Mouse (Mus musculus) adrenal gland (tissue): ENCODE data around the gene Skap2.

Experiments used
- intact Hi-C: fragments of 180-260 bp; cut with DNase I; formaldehyde crosslinking; loops from one replicate; pipeline ENCODE4 v1.15.1; 2025

Gene Skap2

GRCm38 (mm10) chr6:51895753-51896152 lies 116.6 kb downstream of the Skap2 start:
- intact Hi-C loops, result no loop called here

- intact Hi-C loops, result no loop called here
These were observed 117.6 kb downstream of the Skap2 start for GRCm38 (mm10) chr6:51894717-51895116.

GRCm38 (mm10) chr6:51890356-51890755 lies 122.0 kb downstream of the Skap2 start:
- intact Hi-C loops, result no loop called here

- intact Hi-C loops, result no loop called here
These were observed 122.5 kb downstream of the Skap2 start for GRCm38 (mm10) chr6:51889824-51890223.

- intact Hi-C loops, result no loop called here
These were observed 125.4 kb downstream of the Skap2 start for GRCm38 (mm10) chr6:51886902-51887431.

- intact Hi-C loops, result no loop called here
These were observed 129.5 kb downstream of the Skap2 start for GRCm38 (mm10) chr6:51882880-51883274.

GRCm38 (mm10) chr6:51882266-51882879 lies 130.0 kb downstream of the Skap2 start:
- intact Hi-C loops, result no loop called here

- intact Hi-C loops, result no loop called here
These were observed 131.0 kb downstream of the Skap2 start for GRCm38 (mm10) chr6:51881181-51881968.

GRCm38 (mm10) chr6:51880778-51881177 lies 131.6 kb downstream of the Skap2 start:
- intact Hi-C loops, result no loop called here

- intact Hi-C loops, result loop anchor here (5.0 kb wide), 2 partner anchors 124 to 324 kb away; partner anchors contain the start of gene Hoxa5
These were observed 133.8 kb downstream of the Skap2 start for GRCm38 (mm10) chr6:51878551-51878950.

- intact Hi-C loops, result loop anchor here (5.0 kb wide), 2 partner anchors 125 to 325 kb away; partner anchors contain the start of gene Hoxa5
These were observed 135.4 kb downstream of the Skap2 start for GRCm38 (mm10) chr6:51876841-51877553.

GRCm38 (mm10) chr6:51875884-51876626 lies 136.3 kb downstream of the Skap2 start:
- intact Hi-C loops, result loop anchor here (5.0 kb wide), 2 partner anchors 126 to 326 kb away; partner anchors contain the start of gene Hoxa5

- intact Hi-C loops, result no loop called here
These were observed 138.3 kb downstream of the Skap2 start for GRCm38 (mm10) chr6:51874035-51874434.

GRCm38 (mm10) chr6:51871135-51871534 lies 141.2 kb downstream of the Skap2 start:
- intact Hi-C loops, result no loop called here

GRCm38 (mm10) chr6:51870294-51870693 lies 142.1 kb downstream of the Skap2 start:
- intact Hi-C loops, result no loop called here

GRCm38 (mm10) chr6:51866596-51866995 lies 145.8 kb downstream of the Skap2 start:
- intact Hi-C loops, result no loop called here

GRCm38 (mm10) chr6:51863508-51863907 lies 148.8 kb downstream of the Skap2 start:
- intact Hi-C loops, result no loop called here

GRCm38 (mm10) chr6:51860300-51860699 lies 152.0 kb downstream of the Skap2 start:
- intact Hi-C loops, result no loop called here

- intact Hi-C loops, result loop anchor here (2.0 to 10.0 kb wide), 6 partner anchors 133 to 651 kb away; no protein-coding TSS in a partner anchor
These were observed 154.5 kb downstream of the Skap2 start for GRCm38 (mm10) chr6:51857821-51858220.

- intact Hi-C loops, result loop anchor here (10.0 kb wide), 2 partner anchors 128 to 468 kb away; no protein-coding TSS in a partner anchor
These were observed 159.1 kb downstream of the Skap2 start for GRCm38 (mm10) chr6:51853291-51853690.

GRCm38 (mm10) chr6:51852643-51853042 lies 159.7 kb downstream of the Skap2 start:
- intact Hi-C loops, result loop anchor here (10.0 kb wide), 2 partner anchors 128 to 468 kb away; no protein-coding TSS in a partner anchor
